Mouse (Mus musculus): ENCODE data around the gene Hnrnpul2. TPM values are rescaled to one million over a fixed set of nuclear protein-coding genes. Genes with fewer than 3 reads are reported as not detected.

The Hnrnpul2 gene
- polyA plus RNA-seq, 1 experiment, result 23.2 TPM

Other genes with a start within 250 kb of the Hnrnpul2 start
- not detected in 2 replicates for gene Slc22a8, start 228.8 kb upstream of the Hnrnpul2 start, polyA plus RNA-seq (2012; rRNA removed)
- gene Slc22a6, start 202.0 kb upstream of the Hnrnpul2 start, polyA plus RNA-seq (2012; rRNA removed), result not detected in 2 replicates
- 8.6 and 12.4 TPM in 2 replicates for gene Chrm1, start 156.2 kb upstream of the Hnrnpul2 start, polyA plus RNA-seq (2012; rRNA removed)
- gene Slc3a2, start 96.6 kb upstream of the Hnrnpul2 start, polyA plus RNA-seq (2012; rRNA removed), result 77.3 and 84.0 TPM in 2 replicates
- 23.1 and 24.6 TPM in 2 replicates for gene Wdr74, start 84.2 kb upstream of the Hnrnpul2 start, polyA plus RNA-seq (2012; rRNA removed)
- gene 1700092M07Rik, start 79.3 kb upstream of the Hnrnpul2 start, polyA plus RNA-seq (2012; rRNA removed), result not detected in 2 replicates
- 76.8 and 84.3 TPM in 2 replicates for gene Stx5a, start 78.6 kb upstream of the Hnrnpul2 start, polyA plus RNA-seq (2012; rRNA removed)
- 46.2 and 48.5 TPM in 2 replicates for gene Nxf1, start 62.9 kb upstream of the Hnrnpul2 start, polyA plus RNA-seq (2012; rRNA removed)
- 138 and 175 TPM in 2 replicates for gene Tmem223, start 49.0 kb upstream of the Hnrnpul2 start, polyA plus RNA-seq (2012; rRNA removed)
- 72.7 and 126 TPM in 2 replicates for gene Tmem179b, start 45.5 kb upstream of the Hnrnpul2 start, polyA plus RNA-seq (2012; rRNA removed)
- gene Taf6l, start 33.6 kb upstream of the Hnrnpul2 start, polyA plus RNA-seq (2012; rRNA removed), result 9.5 and 9.9 TPM in 2 replicates
- gene Polr2g, start 21.4 kb upstream of the Hnrnpul2 start, polyA plus RNA-seq (2012; rRNA removed), result 17.4 and 20.0 TPM in 2 replicates
- 1.6 and 1.9 TPM in 2 replicates for gene Zbtb3, start 17.5 kb upstream of the Hnrnpul2 start, polyA plus RNA-seq (2012; rRNA removed)
- 9.8 and 12.1 TPM in 2 replicates for gene Ttc9c, start 677 bp upstream of the Hnrnpul2 start, polyA plus RNA-seq (2012; rRNA removed)
- 2.4 and 6.1 TPM in 2 replicates for gene AC129217.1, start 9.8 kb downstream of the Hnrnpul2 start, polyA plus RNA-seq (2012; rRNA removed)
- 125 and 157 TPM in 2 replicates for gene Bscl2, start 17.5 kb downstream of the Hnrnpul2 start, polyA plus RNA-seq (2012; rRNA removed)
- 2.1 and 2.8 TPM in 2 replicates for gene Gng3, start 19.2 kb downstream of the Hnrnpul2 start, polyA plus RNA-seq (2012; rRNA removed)
- gene Lrrn4cl, start 30.8 kb downstream of the Hnrnpul2 start, polyA plus RNA-seq (2012; rRNA removed), result 1.5 and 3.0 TPM in 2 replicates
- 113 and 124 TPM in 2 replicates for gene Ubxn1, start 51.5 kb downstream of the Hnrnpul2 start, polyA plus RNA-seq (2012; rRNA removed)
- 24.9 and 27.0 TPM in 2 replicates for gene Uqcc3, start 60.9 kb downstream of the Hnrnpul2 start, polyA plus RNA-seq (2012; rRNA removed)
- 0.76 and 1.1 TPM in 2 replicates for gene Lbhd1, start 63.7 kb downstream of the Hnrnpul2 start, polyA plus RNA-seq (2012; rRNA removed)
- not detected in 2 replicates for gene Gm49403, start 63.9 kb downstream of the Hnrnpul2 start, polyA plus RNA-seq (2012; rRNA removed)
- gene 1810009A15Rik, start 68.8 kb downstream of the Hnrnpul2 start, polyA plus RNA-seq (2012; rRNA removed), result 9.0 and 12.8 TPM in 2 replicates
- gene Gm49416, start 68.9 kb downstream of the Hnrnpul2 start, polyA plus RNA-seq (2012; rRNA removed), result not detected in 2 replicates
- 24.4 and 26.7 TPM in 2 replicates for gene Ints5, start 73.0 kb downstream of the Hnrnpul2 start, polyA plus RNA-seq (2012; rRNA removed)
- 94.0 and 114 TPM in 2 replicates for gene Ganab, start 78.1 kb downstream of the Hnrnpul2 start, polyA plus RNA-seq (2012; rRNA removed)
- 114 and 123 TPM in 2 replicates for gene B3gat3, start 100.4 kb downstream of the Hnrnpul2 start, polyA plus RNA-seq (2012; rRNA removed)
- gene Rom1, start 109.3 kb downstream of the Hnrnpul2 start, polyA plus RNA-seq (2012; rRNA removed), result 11.4 and 12.6 TPM in 2 replicates
- gene Eml3, start 109.5 kb downstream of the Hnrnpul2 start, polyA plus RNA-seq (2012; rRNA removed), result 34.6 and 42.8 TPM in 2 replicates
- gene Mta2, start 121.9 kb downstream of the Hnrnpul2 start, polyA plus RNA-seq (2012; rRNA removed), result 17.1 and 24.9 TPM in 2 replicates
- 14.7 and 16.6 TPM in 2 replicates for gene Tut1, start 133.8 kb downstream of the Hnrnpul2 start, polyA plus RNA-seq (2012; rRNA removed)
- gene Eef1g, start 147.0 kb downstream of the Hnrnpul2 start, polyA plus RNA-seq (2012; rRNA removed), result 172 and 210 TPM in 2 replicates
- 26.2 and 29.7 TPM in 2 replicates for gene Ahnak, start 169.3 kb downstream of the Hnrnpul2 start, polyA plus RNA-seq (2012; rRNA removed)